Mouse (Mus musculus) G1E (cell line): ENCODE measurements at regions not wholly inside any gene's neighbourhood (a gene's known extent, or its start where the extent isn't known, plus 50 kb on each side); places are given as distances from the start of the nearest gene placed in this dataset.
"Not testable (repeated sequence)": the region's sequence is repeated elsewhere in the genome, so short reads cannot be mapped to it uniquely, and the experiment has no call there.

Source experiments
- ATAC-seq: 2 replicates; pipeline ENCODE4 v1.8.0; 2016; ENCODE audit warnings: mild to moderate bottlenecking; ENCODE audit not compliant: insufficient number of reproducible peaks, poor library complexity, low FRiP score, severe bottlenecking; ENCODE audit errors: extremely low read depth
- DNase-seq: peaks from one replicate; pipeline ENCODE4 v3.0.0; 2012; ENCODE audit warnings: low spot score
- H3K27me3 ChIP-seq: 2 replicates; pipeline ENCODE4 v1.6.1; 2012; ENCODE audit warnings: mild to moderate bottlenecking, low read length, inconsistent platforms; ENCODE audit not compliant: insufficient read depth
- H3K36me3 ChIP-seq: replicated peaks from 2 replicates; pipeline ENCODE3; 2012; ENCODE audit warnings: mild to moderate bottlenecking, inconsistent platforms
- H3K4me1 ChIP-seq: 2 replicates; pipeline ENCODE4 v1.6.1; 2012; ENCODE audit warnings: low read depth, low read length, inconsistent platforms, mixed read lengths; ENCODE audit not compliant: insufficient read depth
- H3K4me3 ChIP-seq: 2 replicates; pipeline ENCODE4 v1.5.1; 2012; ENCODE audit warnings: low read depth, mild to moderate bottlenecking, inconsistent platforms, low read length, moderate library complexity, mixed read lengths
- H3K9me3 ChIP-seq: replicated peaks from 2 replicates; pipeline ENCODE4 v1.6.1; 2012; ENCODE audit warnings: inconsistent platforms
- CTCF ChIP-seq: IDR thresholded peaks from 2 replicates; pipeline ENCODE4 v1.5.1; 2012; ENCODE audit warnings: low read depth, low read length, inconsistent platforms, mixed read lengths
- GATA1 ChIP-seq: IDR thresholded peaks from 2 replicates; pipeline ENCODE4 v1.6.1; 2012; ENCODE audit warnings: borderline replicate concordance, low read length, inconsistent platforms, mixed read lengths
- GATA2 ChIP-seq: IDR thresholded peaks from 2 replicates; pipeline ENCODE4 v1.6.1; 2012; ENCODE audit warnings: low read depth, low read length, inconsistent platforms, borderline replicate concordance
- POLR2AphosphoS5 ChIP-seq: IDR thresholded peaks from 2 replicates; pipeline ENCODE4 v1.6.1; 2012; ENCODE audit warnings: low read depth, low read length, inconsistent platforms; ENCODE audit not compliant: insufficient replicate concordance
- TAL1 ChIP-seq: conservative IDR thresholded peaks from 2 replicates; pipeline ENCODE4 v1.6.1; 2012; ENCODE audit warnings: low read depth, low read length, inconsistent platforms, mixed read lengths

- peaks cover 90% of the 10 kb centered on the region for H3K4me1 ChIP-seq
- H3K27me3 ChIP-seq, result no peaks in the 10 kb centered on the region
- no peak for TF ChIP-seq TAL1
- no peak for TF ChIP-seq POLR2AphosphoS5
- TF ChIP-seq GATA1, result no peak
- TF ChIP-seq GATA2, result no peak
- TF ChIP-seq CTCF, result no peak
- no peak for DNase-seq
- ATAC-seq, result no peak
- H3K36me3 ChIP-seq, result peaks cover 3% of the 10 kb centered on the region
- H3K9me3 ChIP-seq, result peaks cover 5% of the 10 kb centered on the region
- H3K4me3 ChIP-seq, result no peak overlapping the region
These were observed 121.7 kb upstream of the Haao start for GRCm38 (mm10) chr17:83969407-83969826.

GRCm38 (mm10) chr17:83968124-83968523 is 120.4 kb upstream of the Haao start:
- peaks cover 90% of the 10 kb centered on the region for H3K4me1 ChIP-seq
- H3K9me3 ChIP-seq, ATAC-seq, H3K36me3 ChIP-seq, H3K27me3 ChIP-seq, DNase-seq, H3K4me3 ChIP-seq: not testable (repeated sequence)

- H3K9me3 ChIP-seq, result peaks cover 5% of the 10 kb centered on the region
- DNase-seq (no peak), ATAC-seq (no peak)
- H3K4me3 ChIP-seq, result no peak overlapping the region
- TF ChIP-seq POLR2AphosphoS5 (no peak), CTCF (no peak), TAL1 (no peak), GATA1 (no peak), GATA2 (no peak)
- H3K27me3 ChIP-seq, result no peaks in the 10 kb centered on the region
- peaks cover 90% of the 10 kb centered on the region for H3K4me1 ChIP-seq
- peaks cover 3% of the 10 kb centered on the region for H3K36me3 ChIP-seq
These were observed 119.2 kb upstream of the Haao start for GRCm38 (mm10) chr17:83967007-83967406.

GRCm38 (mm10) chr17:83964454-83965211 is 116.9 kb upstream of the Haao start:
- Histone ChIP-seq H3K9me3 (peaks cover 5% of the 10 kb centered on the region), H3K4me3 (peak overlapping the region; percentile 25; the same call in 1 of the 2 replicates), H3K36me3 (peaks cover 3% of the 10 kb centered on the region), H3K4me1 (peaks cover 96% of the 10 kb centered on the region), H3K27me3 (no peaks in the 10 kb centered on the region)
- no peak for ATAC-seq
- no peak for DNase-seq
- no peak for TF ChIP-seq GATA1
- TF ChIP-seq GATA2, result no peak
- TF ChIP-seq TAL1, result no peak
- no peak for TF ChIP-seq POLR2AphosphoS5
- TF ChIP-seq CTCF, result no peak

- peaks cover 3% of the 10 kb centered on the region for H3K36me3 ChIP-seq
- TF ChIP-seq POLR2AphosphoS5 (no peak), TAL1 (no peak), GATA1 (no peak), CTCF (no peak), GATA2 (no peak)
- H3K4me3 ChIP-seq, result peak overlapping the region; percentile 25; the same call in 1 of the 2 replicates
- H3K9me3 ChIP-seq, result peaks cover 5% of the 10 kb centered on the region
- no peak for ATAC-seq
- peaks cover 96% of the 10 kb centered on the region for H3K4me1 ChIP-seq
- DNase-seq, result no peak
- H3K27me3 ChIP-seq, result no peaks in the 10 kb centered on the region
These were observed 115.8 kb upstream of the Haao start for GRCm38 (mm10) chr17:83963561-83963960.

- DNase-seq (no peak), ATAC-seq (no peak)
- peak overlapping the region; percentile 48; the same call in 1 of the 2 replicates for H3K4me3 ChIP-seq
- H3K36me3 ChIP-seq, result peaks cover 3% of the 10 kb centered on the region
- no peaks in the 10 kb centered on the region for H3K27me3 ChIP-seq
- peaks cover 98% of the 10 kb centered on the region for H3K4me1 ChIP-seq
- H3K9me3 ChIP-seq, result peaks cover 5% of the 10 kb centered on the region
- TF ChIP-seq GATA2, result no peak
- no peak for TF ChIP-seq GATA1
- no peak for TF ChIP-seq TAL1
- TF ChIP-seq CTCF, result no peak
- TF ChIP-seq POLR2AphosphoS5, result no peak
These were observed 115.1 kb upstream of the Haao start for GRCm38 (mm10) chr17:83962841-83963240.
